Mouse (Mus musculus) myocyte (in vitro differentiated cells): ENCODE measurements around the gene Prss40. TPM values are rescaled to one million over a fixed set of nuclear protein-coding genes. Genes with fewer than 3 reads are reported as not detected.
"Not testable (repeated sequence)": the region's sequence is repeated elsewhere in the genome, so short reads cannot be mapped to it uniquely, and the experiment has no call there.

Experiments
- H3K27me3 ChIP-seq: one replicate; pipeline ENCODE4 v1.6.1; 2011; ENCODE audit not compliant: control insufficient read depth, insufficient read depth, insufficient read length
- H3K36me3 ChIP-seq: one replicate; pipeline ENCODE4 v1.6.1; 2011; ENCODE audit not compliant: control insufficient read depth, insufficient read depth
- H3K4me2 ChIP-seq: one replicate; pipeline ENCODE4 v1.6.1; 2011; ENCODE audit warnings: low read depth, control low read depth
- H3K4me3 ChIP-seq: one replicate; pipeline ENCODE4 v1.5.1; 2011; ENCODE audit warnings: mild to moderate bottlenecking, control low read depth, moderate library complexity
- H3K79me2 ChIP-seq: one replicate; pipeline ENCODE4 v1.6.1; 2011; ENCODE audit not compliant: control insufficient read depth, insufficient read depth
- H3ac ChIP-seq: one replicate; pipeline ENCODE4 v1.6.1; 2011; ENCODE audit not compliant: control insufficient read depth, insufficient read length
- CEBPB ChIP-seq: IDR thresholded peaks from 2 replicates; pipeline ENCODE4 v1.6.1; 2011; ENCODE audit warnings: mild to moderate bottlenecking, moderate library complexity; ENCODE audit not compliant: poor library complexity, insufficient read depth, severe bottlenecking
- E2F4 ChIP-seq: IDR thresholded peaks from one replicate; pipeline ENCODE4 v1.6.1; 2011; ENCODE audit warnings: mild to moderate bottlenecking, control low read depth, moderate library complexity; ENCODE audit not compliant: insufficient read depth
- MAX ChIP-seq: IDR thresholded peaks from one replicate; pipeline ENCODE4 v1.6.1; 2011; ENCODE audit warnings: low read depth, mild to moderate bottlenecking, control low read depth
- MYOD1 ChIP-seq, 3 experiments: IDR thresholded peaks; one replicate each; pipeline ENCODE4 v1.6.1; 2011; ENCODE audit warnings: control low read depth in 2 of 3, low read depth in 2 of 3, mild to moderate bottlenecking in 2 of 3, moderate library complexity in 1 of 3; ENCODE audit not compliant: insufficient read length in 2 of 3, control insufficient read depth in 1 of 3
- MYOG ChIP-seq, 3 experiments: IDR thresholded peaks; one replicate each; pipeline ENCODE4 v1.6.1; 2011; ENCODE audit warnings: control low read depth in 2 of 3, low read depth in 2 of 3, mild to moderate bottlenecking in 2 of 3; ENCODE audit not compliant: insufficient read length in 2 of 3, control insufficient read depth in 1 of 3, insufficient read depth in 1 of 3
- POLR2A ChIP-seq: IDR thresholded peaks from one replicate; pipeline ENCODE4 v1.6.1; 2011; ENCODE audit warnings: low read depth, mild to moderate bottlenecking, control low read depth, moderate library complexity; ENCODE audit not compliant: insufficient read length
- POLR2AphosphoS2 ChIP-seq: IDR thresholded peaks from one replicate; pipeline ENCODE4 v1.6.1; 2011; ENCODE audit warnings: low read depth, control low read depth; ENCODE audit not compliant: insufficient read length
- REST ChIP-seq: IDR thresholded peaks from one replicate; pipeline ENCODE4 v1.6.1; 2011; ENCODE audit warnings: mild to moderate bottlenecking, control low read depth, moderate library complexity; ENCODE audit not compliant: insufficient read depth, insufficient read length
- SRF ChIP-seq: IDR thresholded peaks from one replicate; pipeline ENCODE4 v1.6.1; 2011; ENCODE audit warnings: low read depth; ENCODE audit not compliant: control insufficient read depth, insufficient read length
- TCF12 ChIP-seq: IDR thresholded peaks from one replicate; pipeline ENCODE4 v1.6.1; 2011; ENCODE audit warnings: mild to moderate bottlenecking, control low read depth; ENCODE audit not compliant: poor library complexity, insufficient read depth, severe bottlenecking
- TCF3 ChIP-seq: IDR thresholded peaks from one replicate; pipeline ENCODE4 v1.6.1; 2011; ENCODE audit warnings: low read depth, control low read depth; ENCODE audit not compliant: insufficient read length
- USF1 ChIP-seq: IDR thresholded peaks from one replicate; pipeline ENCODE4 v1.6.1; 2011; ENCODE audit warnings: low read depth, mild to moderate bottlenecking, control low read depth, moderate library complexity
- polyA plus RNA-seq: library from polyadenylated mRNA; unstranded; fragments of >200 nt; fragmentation: generic; extraction: Trizol; gene quantifications from one replicate; pipeline ENCODE4 v1.2.1, GENCODE M21; 2012; ENCODE audit warnings: missing spikeins

Gene Prss40
- polyA plus RNA-seq, 1 experiment = not detected

DNA sequence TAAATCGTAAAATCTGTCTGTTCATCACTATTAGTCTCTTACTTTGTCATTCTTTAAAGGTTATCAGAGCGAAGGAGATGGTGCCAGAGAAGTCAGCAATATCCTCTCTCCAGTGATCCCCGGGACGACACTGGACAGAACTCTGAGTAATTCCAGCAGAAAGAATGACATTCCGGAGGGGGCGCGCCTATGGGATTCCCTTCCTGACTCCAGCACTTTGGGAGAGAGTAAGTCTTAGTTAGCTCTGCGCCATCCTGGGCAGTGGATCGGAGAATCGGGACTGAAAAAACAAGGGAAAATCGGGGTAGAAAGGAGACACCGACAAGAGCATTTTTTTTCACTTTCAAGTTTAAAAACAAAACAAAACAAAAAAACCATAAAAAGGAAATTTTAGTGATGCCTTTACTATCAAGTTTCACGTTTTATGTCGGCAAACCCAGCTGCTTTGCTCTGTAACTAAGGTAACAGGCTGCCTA, 24.4 kb downstream of the Prss40 start:
- no peak overlapping the region for H3K4me2 ChIP-seq
- H3K36me3 ChIP-seq = no peaks in the 10 kb centered on the region
- H3K4me3 ChIP-seq = no peak overlapping the region
- H3ac ChIP-seq = no peak overlapping the region
- H3K27me3 ChIP-seq = peaks cover 25% of the 10 kb centered on the region
- no peaks in the 10 kb centered on the region for H3K79me2 ChIP-seq
- no peak for TF ChIP-seq E2F4
- TF ChIP-seq REST = no peak
- TF ChIP-seq MYOG (IDR thresholded peaks at IDR 0.05; ENCODE audit: control insufficient read depth in 1 of 3, insufficient read depth in 1 of 3, insufficient read length in 2 of 3, low read depth in 2 of 3) = no peak
- TF ChIP-seq TCF12 = no peak
- no peak for TF ChIP-seq POLR2AphosphoS2
- TF ChIP-seq MAX = no peak
- TF ChIP-seq SRF = no peak
- TF ChIP-seq MYOD1 (IDR thresholded peaks at IDR 0.05; ENCODE audit: control insufficient read depth in 1 of 3, insufficient read length in 2 of 3, low read depth in 2 of 3) = no peak
- TF ChIP-seq POLR2A = no peak
- TF ChIP-seq TCF3 = no peak
- no peak for TF ChIP-seq USF1
- no peak for TF ChIP-seq CEBPB

DNA sequence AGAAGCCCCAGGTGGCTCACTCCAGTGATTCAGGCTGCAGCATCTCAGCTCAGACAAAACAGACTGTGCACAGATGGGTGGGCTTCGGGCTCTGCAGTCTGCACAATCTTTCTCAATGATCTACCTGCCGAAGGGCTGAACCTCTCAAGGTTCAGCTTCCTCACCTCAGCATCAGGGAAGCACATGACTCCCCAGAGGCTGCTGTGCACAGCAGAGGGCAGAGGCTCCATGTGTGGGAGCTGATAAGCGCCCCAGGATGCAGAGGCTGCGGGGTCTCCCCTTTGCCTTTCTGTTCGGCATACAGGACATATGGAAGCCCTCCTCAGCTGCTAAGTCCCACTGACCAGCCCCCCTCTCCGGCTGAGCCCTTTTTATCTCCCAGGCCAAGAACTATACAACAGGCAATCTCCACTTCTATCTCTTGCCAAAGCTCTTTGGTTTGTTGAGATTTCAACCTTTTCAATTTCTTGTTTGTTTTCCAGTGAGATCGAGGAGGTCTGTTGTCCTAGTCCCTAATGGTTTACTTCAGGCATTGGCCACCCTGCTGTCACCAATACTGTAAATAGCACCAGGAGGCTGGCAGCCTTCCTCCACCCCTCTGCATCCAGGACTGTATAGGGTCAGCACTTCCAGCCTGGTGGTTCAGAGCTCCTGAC, 25.6 kb downstream of the Prss40 start, which contains the start of gene Cfc1:
TSS of gene Cfc1 (plus strand) at position 606 of the 656 bp plus-strand sequence.
- not testable (repeated sequence) for H3ac ChIP-seq, H3K4me2 ChIP-seq, H3K36me3 ChIP-seq, H3K79me2 ChIP-seq, H3K4me3 ChIP-seq
- peaks cover 25% of the 10 kb centered on the region for H3K27me3 ChIP-seq

DNA sequence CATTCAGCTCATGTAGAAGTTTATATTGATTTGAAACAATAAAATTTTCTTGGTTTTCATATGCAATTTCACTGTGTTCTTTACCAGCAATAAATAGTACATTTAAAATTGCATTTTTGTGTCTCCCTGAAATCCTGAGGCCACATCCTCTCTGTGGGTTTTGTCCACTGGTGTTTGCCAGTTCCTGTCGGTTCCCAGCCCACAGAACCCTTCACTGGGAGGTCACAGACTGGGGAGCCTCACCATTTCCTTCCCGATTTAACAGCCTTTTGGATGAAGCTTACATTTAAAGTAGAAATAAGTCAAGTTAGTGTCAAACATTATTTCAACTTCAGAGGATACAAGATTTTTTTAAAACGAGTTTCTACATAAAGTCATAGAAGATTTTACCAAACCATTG, 26.2 kb downstream of the Prss40 start:
- not testable (repeated sequence) for H3K4me3 ChIP-seq, H3K4me2 ChIP-seq, H3K36me3 ChIP-seq, H3K79me2 ChIP-seq, H3ac ChIP-seq
- H3K27me3 ChIP-seq = peaks cover 25% of the 10 kb centered on the region

DNA sequence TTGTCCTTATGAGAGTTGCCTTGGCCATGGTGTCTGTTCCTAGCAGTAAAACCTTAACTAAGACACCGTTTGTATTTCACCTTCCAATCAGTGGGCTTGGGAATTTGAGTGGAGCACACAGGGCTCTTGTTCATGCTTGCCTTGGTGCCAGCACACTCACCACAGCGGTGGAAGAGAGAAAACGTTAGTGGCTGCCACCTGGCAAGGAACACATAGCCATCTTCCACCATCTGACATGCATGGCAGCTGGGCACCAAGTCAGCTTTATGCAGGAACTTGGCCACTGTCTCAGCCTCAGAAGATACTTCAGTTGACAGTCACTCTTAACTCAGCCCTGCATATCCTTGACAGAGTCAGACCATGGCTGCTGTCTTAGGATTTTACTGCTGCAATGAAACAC, 37.1 kb downstream of the Prss40 start:
- peaks cover 4% of the 10 kb centered on the region for H3K27me3 ChIP-seq
- H3K4me3 ChIP-seq = no peak overlapping the region
- TF ChIP-seq POLR2A = no peak
- no peak for TF ChIP-seq USF1
- no peak for TF ChIP-seq POLR2AphosphoS2
- no peak for TF ChIP-seq REST
- no peak for TF ChIP-seq TCF12
- TF ChIP-seq MYOD1 (IDR thresholded peaks at IDR 0.05; ENCODE audit: control insufficient read depth in 1 of 3, insufficient read length in 2 of 3, low read depth in 2 of 3) = no peak
- TF ChIP-seq CEBPB = no peak
- TF ChIP-seq TCF3 = no peak
- TF ChIP-seq SRF = no peak
- no peak for TF ChIP-seq MYOG (IDR thresholded peaks at IDR 0.05; ENCODE audit: control insufficient read depth in 1 of 3, insufficient read depth in 1 of 3, insufficient read length in 2 of 3, low read depth in 2 of 3)
- no peaks in the 10 kb centered on the region for H3K36me3 ChIP-seq
- no peak overlapping the region for H3K4me2 ChIP-seq
- no peak overlapping the region for H3ac ChIP-seq
- H3K79me2 ChIP-seq = no peaks in the 10 kb centered on the region

DNA sequence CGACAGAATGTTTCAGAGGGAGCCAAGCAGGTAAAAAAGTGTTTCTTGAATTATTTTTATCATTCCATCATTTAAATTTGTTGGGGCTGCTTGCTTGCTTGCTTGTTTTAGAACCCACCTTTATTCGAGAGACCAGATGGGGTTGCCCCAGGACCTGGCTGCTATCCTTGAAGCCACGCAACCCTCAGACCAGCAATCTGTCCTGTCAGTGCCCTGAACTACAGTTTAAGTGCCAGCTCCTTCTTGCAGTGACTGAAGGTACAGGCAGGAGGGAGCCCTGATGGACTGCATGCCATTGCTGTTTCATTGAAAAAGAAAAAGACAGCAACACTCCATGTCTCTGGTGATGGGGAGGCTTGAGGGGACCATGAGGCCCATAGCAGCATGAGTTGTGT, 37.9 kb downstream of the Prss40 start:
- H3ac ChIP-seq = no peak overlapping the region
- TF ChIP-seq POLR2A = no peak
- TF ChIP-seq MAX = no peak
- H3K4me2 ChIP-seq = no peak overlapping the region
- H3K27me3 ChIP-seq = peaks cover 4% of the 10 kb centered on the region
- H3K4me3 ChIP-seq = no peak overlapping the region
- H3K79me2 ChIP-seq = no peaks in the 10 kb centered on the region
- H3K36me3 ChIP-seq = no peaks in the 10 kb centered on the region

DNA sequence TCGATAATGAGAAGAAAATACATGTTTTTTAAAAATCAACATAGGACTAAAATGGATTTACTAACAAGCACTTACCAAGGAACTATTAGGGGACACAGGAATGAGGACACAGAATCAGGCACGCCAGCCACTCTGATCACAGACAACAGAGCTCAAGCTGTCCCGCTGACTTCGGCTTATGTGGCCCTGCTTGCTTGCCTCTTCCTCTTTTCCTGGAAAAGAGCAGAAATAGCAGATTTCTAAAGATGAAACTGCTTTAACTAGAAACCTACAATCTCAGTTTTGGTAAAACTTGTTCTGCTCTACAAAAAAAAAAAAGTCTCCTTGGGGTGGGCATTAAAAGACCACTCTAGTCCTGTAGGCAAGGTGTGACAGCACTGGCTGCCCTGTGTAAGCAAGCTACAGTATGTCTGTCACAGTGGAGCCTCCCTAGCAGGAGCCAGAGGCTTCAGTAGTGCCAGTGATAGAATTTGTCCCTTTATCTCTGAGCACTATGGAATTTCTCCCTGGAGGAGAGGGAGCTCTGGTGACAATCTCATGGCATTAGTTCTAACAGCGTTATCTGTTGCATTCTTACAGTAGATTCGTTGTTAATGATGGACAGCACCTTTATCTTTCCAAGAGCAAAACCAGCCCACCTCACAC, 38.4 kb downstream of the Prss40 start:
- no peak overlapping the region for H3K4me2 ChIP-seq
- H3K79me2 ChIP-seq = no peaks in the 10 kb centered on the region
- H3K36me3 ChIP-seq = no peaks in the 10 kb centered on the region
- no peak overlapping the region for H3ac ChIP-seq
- no peak overlapping the region for H3K4me3 ChIP-seq
- TF ChIP-seq SRF (no peak), POLR2A (no peak), E2F4 (no peak), TCF3 (no peak), POLR2AphosphoS2 (no peak), MYOG (IDR thresholded peaks at IDR 0.05; ENCODE audit: control insufficient read depth in 1 of 3, insufficient read depth in 1 of 3, insufficient read length in 2 of 3, low read depth in 2 of 3) (no peak), MAX (no peak)
- H3K27me3 ChIP-seq = peaks cover 4% of the 10 kb centered on the region
